Mouse (Mus musculus): Measurements from ENCODE around the gene Tspan11. TPM values are rescaled to one million over a fixed set of nuclear protein-coding genes. Genes with fewer than 3 reads are reported as not detected.

Tspan11 gene
- total RNA-seq, 2 experiments from 2014 or later = 1.3 to 2.4 TPM

DNA sequence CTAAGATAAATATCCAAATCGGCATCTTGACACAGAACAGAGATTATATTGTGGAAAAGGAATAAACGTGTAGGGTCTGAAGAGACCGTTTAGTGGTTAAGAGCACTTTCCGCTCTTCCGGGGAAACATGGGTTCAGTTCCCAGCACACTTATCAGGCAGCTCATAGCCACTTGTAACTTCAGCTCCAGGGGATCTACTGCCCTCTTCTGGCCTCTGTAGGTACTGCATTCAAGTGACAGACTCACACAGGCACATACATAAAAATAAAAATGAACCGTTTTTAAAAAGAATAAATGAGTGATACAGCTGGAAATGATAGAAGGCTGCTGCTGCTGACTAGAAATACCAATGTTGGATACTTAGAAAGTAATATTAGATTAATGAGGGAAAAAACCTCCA lies 7.9 kb upstream of the Tspan11 start:
- no peak for DNase-seq

GRCm38 (mm10) chr6:127886916-127887315 lies 473 bp upstream of the Tspan11 start:
- no peak for DNase-seq

DNA sequence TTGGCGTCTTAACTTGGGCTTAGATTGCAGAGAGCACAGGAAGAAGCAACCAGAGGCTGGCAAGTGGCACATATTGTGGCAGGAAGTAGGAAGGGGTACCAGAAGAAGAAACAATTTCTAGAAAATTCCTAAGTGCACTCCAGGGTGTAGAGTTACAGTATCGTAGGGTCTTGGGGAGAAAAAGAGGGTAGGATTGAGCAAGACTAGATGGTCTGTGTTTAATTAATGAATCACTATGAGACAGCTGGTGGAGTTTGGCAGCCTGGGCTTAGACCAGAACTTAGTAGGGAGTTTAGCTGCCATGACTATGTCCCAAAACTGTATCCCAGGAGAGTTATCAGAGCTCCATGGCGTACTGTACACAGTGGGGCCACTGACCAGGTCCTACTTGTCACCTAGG lies 1.2 kb downstream of the Tspan11 start:
- no peak for DNase-seq

DNA sequence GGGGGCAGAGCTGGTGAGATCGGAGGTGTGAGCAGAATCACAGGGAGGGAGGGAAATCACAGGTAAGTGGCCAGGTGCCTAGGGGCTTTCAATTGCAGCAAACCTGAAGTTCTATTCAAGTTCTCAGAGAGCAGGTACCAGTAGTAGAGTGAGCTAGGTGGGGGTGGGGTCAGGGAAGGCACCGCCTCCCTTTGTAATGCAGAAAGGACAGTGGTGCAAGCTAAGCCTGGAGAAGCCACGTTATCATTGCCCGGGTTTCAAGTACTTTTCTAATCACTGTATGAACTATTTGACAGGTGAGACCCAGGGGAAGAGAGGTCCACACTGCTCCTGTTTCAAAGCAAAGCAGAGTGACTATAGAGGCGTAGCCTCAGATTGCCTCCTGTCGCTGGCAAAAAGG lies 6.2 kb downstream of the Tspan11 start:
- DNase-seq = no peak

DNA sequence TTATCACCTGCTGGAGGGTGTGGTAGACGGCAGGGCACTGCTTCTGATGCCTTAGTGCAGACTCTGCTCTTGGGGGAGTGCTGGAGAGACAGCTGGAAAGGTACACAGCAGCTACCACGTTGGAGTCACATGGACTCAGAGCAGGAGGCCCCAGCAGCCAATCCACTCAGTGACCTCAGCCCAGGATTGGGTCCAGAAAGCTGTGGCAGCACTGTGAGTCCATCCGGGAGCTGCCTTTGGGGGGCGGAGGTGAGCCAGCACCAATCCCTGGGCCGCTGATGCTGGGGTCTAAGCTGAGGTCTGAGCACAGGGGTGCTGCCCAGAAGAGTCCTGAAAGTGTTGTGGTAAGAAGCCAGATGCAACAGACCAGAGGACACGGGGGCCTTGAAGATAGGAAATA lies 7.6 kb downstream of the Tspan11 start:
- no peak for DNase-seq

DNA sequence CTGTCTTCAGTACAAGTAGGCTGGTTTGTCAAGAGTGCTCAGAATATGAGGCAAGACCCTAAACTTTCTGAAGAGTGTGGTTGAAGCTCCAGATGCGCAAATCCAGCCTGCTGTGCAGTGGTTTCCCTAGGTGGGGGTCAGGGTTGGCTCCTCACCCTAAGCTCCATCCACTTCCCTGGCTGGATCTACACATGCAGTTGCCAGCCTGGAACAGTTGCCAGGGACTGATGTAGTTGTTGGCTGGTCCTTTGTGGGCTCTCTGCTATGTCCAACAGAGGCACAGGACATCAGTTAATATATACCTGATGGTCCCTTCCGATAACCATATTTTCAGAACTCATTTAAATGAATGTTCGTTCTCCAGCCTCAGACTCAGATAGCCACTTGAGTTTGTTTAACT lies 9.0 kb downstream of the Tspan11 start:
- DNase-seq = no peak

- DNase-seq = no peak
Observed at GRCm38 (mm10) chr6:127897342-127897741, 10.0 kb downstream of the Tspan11 start.

DNA sequence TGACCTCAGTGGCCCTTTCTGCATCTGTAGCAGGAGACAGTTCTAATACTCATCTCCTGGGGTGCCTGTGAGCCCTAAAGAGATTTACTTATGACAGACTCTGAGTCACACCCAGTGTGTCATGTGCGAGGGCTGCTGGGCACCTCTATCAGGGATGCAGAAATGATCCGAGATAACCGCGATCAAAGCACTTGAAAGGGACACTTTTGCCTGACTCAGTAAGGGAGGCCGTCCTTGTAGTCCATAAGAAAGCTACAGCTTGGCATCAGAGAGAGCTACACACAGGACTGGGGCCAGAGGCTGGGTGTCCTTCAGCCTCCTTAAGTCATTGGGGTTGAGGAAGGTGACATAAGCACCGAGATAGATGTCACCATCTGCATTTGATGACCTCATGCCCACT lies 12.7 kb downstream of the Tspan11 start:
- no peak for DNase-seq

DNA sequence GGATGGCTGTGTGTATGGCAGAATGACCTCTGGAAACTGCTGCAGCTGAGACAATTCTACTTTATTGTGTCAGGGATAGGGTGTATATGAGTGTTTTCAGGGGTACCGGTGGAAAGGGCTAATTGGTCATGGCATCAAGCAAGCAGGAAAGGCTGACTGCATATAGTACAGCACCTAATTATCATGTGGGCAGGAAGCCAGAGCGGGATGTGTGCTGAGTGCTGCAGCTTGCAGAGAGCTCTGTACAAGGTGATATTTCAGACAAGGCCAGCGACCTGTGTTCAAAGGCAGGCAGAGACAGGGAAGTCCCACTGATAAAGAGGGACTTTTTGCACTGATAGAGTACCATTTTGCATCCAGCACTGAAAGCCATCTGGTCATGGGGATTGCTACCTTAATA lies 13.9 kb downstream of the Tspan11 start:
- no peak for DNase-seq

DNA sequence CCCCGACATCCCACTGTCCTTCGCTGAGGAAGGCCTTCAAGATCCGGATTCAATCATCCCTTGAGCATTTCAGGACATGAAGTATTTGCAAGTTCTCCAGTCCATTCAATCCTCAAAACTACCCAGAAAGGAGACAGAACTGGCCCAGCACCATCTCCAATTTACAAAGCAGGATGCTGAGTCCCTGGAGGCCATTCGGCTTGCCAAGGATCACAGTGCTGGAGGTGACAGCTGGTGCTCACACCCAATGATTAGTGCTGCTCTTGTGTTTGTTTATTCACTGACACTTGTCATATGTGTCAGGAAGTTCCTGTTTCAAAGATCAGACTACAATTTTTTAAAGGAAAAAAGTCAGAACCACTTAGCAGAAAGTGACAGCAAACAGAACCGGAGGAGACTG lies 14.3 kb downstream of the Tspan11 start:
- no peak for DNase-seq

DNA sequence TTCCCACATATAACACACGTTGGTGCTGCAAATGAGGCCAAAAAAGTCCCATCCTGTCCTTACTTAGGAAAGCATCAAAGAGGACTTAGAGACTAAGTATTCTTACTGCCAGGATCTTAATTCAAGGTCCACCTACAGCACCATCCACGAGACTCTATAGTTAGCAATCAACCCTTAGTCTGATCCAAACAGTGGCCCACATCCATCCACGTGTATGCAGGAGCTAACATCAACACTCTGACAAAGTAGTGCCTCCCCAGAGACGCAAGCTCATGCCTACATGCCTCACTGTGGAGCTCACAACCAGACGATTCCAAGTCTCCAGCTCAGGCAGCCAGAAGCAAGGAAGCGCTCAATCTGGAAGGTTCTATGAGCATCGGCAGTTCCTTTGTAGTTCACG lies 15.2 kb downstream of the Tspan11 start:
- no peak for DNase-seq

DNA sequence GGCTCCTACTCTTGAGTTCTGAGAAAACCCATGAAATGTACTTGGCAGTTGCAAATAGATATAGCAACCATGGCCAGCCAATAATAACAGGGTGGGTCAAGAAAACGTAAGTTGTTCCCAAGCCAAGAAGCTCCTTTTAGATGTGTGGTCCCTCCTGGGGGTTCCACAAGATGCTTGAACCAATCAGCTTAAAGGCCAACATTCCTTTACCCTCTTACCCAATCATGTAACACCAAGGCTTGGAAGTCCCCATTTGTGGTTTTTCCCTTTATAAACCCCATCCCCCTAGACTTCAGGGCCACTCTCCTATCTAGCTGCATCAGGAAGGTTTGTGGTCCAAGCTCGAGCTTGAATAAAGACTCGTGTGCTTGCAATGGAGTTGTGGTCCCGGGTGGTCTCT lies 23.2 kb downstream of the Tspan11 start:
- DNase-seq = no peak

DNA sequence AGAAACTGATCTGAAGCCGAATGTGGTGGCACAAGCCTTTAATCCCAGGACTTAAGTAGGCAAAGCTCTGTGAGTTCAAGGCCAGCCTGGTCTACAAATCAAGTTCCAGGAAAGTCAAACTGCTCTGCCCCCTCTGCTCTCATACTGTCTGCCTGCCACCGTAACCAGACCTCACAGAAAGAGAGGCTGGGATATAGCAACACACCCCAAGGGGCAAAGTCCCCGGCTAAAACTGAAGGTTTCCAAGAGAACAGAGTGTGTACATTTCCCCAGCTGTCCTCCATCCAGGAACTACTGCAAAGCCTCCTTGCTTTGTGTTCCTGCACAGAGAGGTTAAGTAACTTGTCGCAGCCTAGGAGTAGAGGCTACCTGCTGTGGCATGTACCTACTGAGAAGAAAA lies 24.3 kb downstream of the Tspan11 start:
- DNase-seq = no peak

DNA sequence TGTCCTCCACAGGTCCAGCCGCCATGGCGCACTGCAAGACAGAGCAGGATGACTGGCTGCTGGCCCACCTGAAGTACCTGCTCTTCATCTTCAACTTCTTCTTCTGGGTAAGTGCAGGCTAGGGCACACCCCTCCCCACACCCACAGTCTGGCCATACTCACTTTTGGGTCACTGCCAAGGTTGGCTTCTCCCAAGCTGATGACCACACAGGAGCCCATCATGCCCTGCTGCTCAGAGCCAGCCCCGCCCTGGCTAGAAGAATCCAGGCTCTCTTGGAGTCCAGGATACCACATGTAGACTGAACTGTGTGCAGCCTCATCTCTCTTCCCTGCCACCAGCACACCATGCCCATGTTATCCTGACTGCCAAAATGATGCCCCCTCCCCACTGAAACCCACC lies 25.5 kb downstream of the Tspan11 start:
- no peak for DNase-seq

- no peak for DNase-seq
Observed at GRCm38 (mm10) chr6:127916993-127917392, 29.6 kb downstream of the Tspan11 start.

DNA sequence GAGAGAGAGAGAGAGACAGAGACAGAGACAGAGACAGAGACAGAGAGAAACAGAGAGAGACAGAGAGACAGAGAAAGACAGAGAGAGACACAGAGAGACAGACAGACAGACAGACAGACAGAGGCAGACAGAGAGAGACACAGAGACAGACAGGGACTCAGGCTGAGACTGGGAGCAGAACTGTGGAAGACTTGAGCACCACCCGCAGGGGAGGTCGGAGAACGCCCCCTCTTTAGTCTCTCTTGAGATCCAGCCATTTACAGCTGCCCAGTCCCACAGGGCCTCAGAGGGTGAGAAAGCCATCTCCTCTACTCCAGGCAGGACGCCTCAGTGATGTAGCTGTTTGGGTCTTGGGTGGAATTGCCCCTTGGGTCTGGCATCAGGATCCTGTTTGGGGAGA lies 30.3 kb downstream of the Tspan11 start:
- DNase-seq = no peak

- DNase-seq = no peak
Observed at GRCm38 (mm10) chr6:127919491-127919890, 32.1 kb downstream of the Tspan11 start.

GRCm38 (mm10) chr6:127920652-127921051 lies 33.3 kb downstream of the Tspan11 start:
- DNase-seq = peak; percentile 76 to 79

DNA sequence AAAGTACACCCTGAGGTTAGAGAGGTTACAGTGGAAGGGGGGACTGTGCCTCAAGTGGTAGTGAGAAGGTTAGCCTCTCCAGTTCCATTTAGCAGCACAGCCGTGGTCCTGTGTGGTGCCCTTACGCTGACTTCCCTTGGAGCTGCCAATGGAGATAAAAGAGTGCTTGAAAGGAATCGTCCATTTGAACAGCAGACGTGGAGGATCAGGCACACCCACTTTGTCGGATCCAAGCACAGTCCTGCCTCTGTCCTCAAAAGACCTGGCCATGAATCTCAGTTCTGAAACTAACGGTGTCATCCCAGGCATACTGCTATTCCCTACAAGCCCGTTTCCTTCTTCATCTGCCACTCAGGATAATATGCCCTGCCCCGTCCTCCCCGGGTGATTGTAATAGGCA lies 34.6 kb downstream of the Tspan11 start:
- DNase-seq = no peak

DNA sequence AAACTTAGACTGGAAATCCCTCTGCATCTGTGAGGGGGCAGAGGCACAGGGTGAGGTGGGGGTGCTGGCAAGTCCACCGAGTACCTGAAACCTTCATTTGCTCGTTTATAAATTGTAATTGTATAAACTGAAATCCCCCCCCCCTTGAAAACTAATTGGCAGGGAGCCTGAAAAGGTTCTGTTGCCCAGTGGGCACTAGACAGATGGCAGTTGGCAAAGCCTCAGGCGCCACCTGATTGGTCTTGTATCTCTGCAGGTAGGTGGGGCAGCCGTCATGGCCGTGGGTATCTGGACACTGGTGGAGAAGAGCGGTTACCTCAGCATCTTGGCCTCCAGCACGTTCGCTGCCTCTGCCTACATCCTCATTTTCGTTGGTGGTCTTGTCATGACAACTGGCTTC lies 35.9 kb downstream of the Tspan11 start:
- DNase-seq = no peak

DNA sequence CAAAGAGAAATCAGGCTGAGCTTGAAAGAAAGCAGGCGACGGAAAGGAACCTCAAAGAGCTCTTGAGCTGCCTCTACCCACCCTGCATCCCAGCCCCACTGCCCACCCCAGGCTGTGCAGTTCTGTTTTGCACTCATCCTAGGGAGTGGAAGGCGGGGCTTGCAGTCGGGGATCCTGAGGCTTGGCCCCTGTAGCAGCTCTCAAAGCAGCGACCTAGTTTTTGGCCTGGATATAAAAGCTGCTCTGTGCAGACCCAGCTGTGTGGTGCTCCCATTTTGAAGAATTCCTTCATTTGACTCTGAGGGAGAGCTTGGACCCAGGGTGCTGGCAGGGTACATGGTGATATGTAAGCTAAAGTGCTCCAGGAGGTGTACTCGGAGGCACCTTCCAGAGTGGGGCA lies 37.4 kb downstream of the Tspan11 start:
- DNase-seq = peak in 1 of 2 experiments; percentile 44

- peak; percentile 73 to 84 for DNase-seq
Observed at GRCm38 (mm10) chr6:127925915-127926314, 38.5 kb downstream of the Tspan11 start.

DNA sequence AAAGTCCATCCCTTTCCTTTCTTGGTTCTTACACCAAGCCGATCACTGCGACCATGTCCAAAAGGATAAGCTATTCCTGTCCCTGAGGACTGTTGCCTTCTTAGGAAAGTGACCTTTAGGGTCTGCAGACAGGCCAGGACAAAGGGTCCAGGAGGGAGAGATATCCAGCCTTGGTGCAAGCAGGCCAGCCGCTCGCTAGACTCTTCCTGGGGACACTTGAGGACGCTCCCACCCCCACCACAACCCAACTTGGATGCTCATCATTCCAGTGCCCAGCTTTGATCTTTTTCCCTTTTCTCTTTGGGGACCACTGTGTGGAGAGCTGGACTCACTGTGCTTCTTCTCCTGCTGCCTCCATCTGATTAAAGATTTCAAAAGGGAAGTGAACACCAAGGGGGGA lies 41.3 kb downstream of the Tspan11 start:
- DNase-seq = no peak

- DNase-seq = no peak
Observed at GRCm38 (mm10) chr6:127932697-127933096, 45.3 kb downstream of the Tspan11 start.

GRCm38 (mm10) chr6:127933841-127934240 lies 46.5 kb downstream of the Tspan11 start:
- DNase-seq = no peak

DNA sequence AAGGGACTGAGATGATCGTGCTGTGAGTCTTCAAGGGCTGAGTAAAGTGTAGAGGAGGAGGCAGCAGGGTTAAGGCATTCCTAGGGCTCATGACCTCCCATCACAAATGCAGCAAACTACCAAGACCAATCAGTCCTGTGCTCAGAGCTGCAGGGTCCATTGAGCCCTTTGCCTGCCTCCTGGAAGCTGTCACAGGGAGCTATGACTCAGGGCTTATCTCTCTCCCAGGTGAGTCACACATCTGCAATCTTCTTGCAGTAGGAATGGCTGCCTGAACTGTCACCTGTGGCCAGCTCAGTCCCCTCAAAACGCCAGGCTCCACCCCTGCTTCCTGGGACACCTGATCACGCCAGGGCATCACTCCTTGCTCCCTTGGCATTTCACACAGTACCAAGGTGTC lies 47.7 kb downstream of the Tspan11 start:
- DNase-seq = no peak
